Mouse (Mus musculus) liver, postnatal 0 days (tissue): Measurements from ENCODE around the gene Serp1. TPM values are rescaled to one million over a fixed set of nuclear protein-coding genes. Genes with fewer than 3 reads are reported as not detected.
"Not testable (repeated sequence)": the region's sequence is repeated elsewhere in the genome, so short reads cannot be mapped to it uniquely, and the experiment has no call there.

ENCODE experiments used
- ATAC-seq: fragments of 200-750 bp; cut with Nextera tagmentation; 2 replicates; pipeline ENCODE4 v1.8.0; 2017; ENCODE audit warnings: mild to moderate bottlenecking, moderate library complexity
- DNase-seq: peaks from one replicate; pipeline ENCODE4 v3.0.0-alpha.2; 2016
- H3K27ac ChIP-seq: fragments of 300-500 bp; sonication (generic); 2 replicates; pipeline ENCODE4 v1.5.1; 2014; ENCODE audit warnings: antibody characterized with exemption, moderate library complexity, mild to moderate bottlenecking, low read depth
- H3K27me3 ChIP-seq: fragments of 300-500 bp; sonication (generic); 2 replicates; pipeline ENCODE4 v1.6.1; 2014; ENCODE audit warnings: low read length, control low read depth, mixed read lengths; ENCODE audit not compliant: insufficient read depth
- H3K36me3 ChIP-seq: fragments of 300-500 bp; sonication (generic); replicated peaks from 2 replicates; pipeline ENCODE4 v1.6.1; 2014; ENCODE audit warnings: mild to moderate bottlenecking, control low read depth, low read length, moderate library complexity, mixed read lengths; ENCODE audit not compliant: insufficient read depth
- H3K4me1 ChIP-seq: fragments of 300-500 bp; sonication (generic); 2 replicates; pipeline ENCODE4 v1.6.1; 2014; ENCODE audit warnings: antibody characterized with exemption, mild to moderate bottlenecking, control low read depth; ENCODE audit not compliant: insufficient read depth
- H3K4me2 ChIP-seq: fragments of 300-500 bp; sonication (generic); 2 replicates; pipeline ENCODE4 v1.6.1; 2014; ENCODE audit warnings: low read depth, mild to moderate bottlenecking, low read length, moderate library complexity, mixed read lengths
- H3K4me3 ChIP-seq: fragments of 300-500 bp; sonication (generic); 2 replicates; pipeline ENCODE4 v1.5.1; 2014; ENCODE audit warnings: low read depth, low read length
- H3K9ac ChIP-seq: fragments of 300-500 bp; sonication (generic); replicated peaks from 2 replicates; pipeline ENCODE4 v1.6.1; 2014; ENCODE audit warnings: mild to moderate bottlenecking, moderate library complexity
- H3K9me3 ChIP-seq: fragments of 300-500 bp; sonication (generic); 2 replicates; pipeline ENCODE4 v1.6.1; 2016; ENCODE audit warnings: mild to moderate bottlenecking, control low read depth, low read length, mixed read lengths
- CTCF ChIP-seq: sonication (generic); IDR thresholded peaks from 2 replicates; pipeline ENCODE4 v1.5.1; 2016; ENCODE audit warnings: antibody characterized with exemption, low read depth
- EP300 ChIP-seq: IDR thresholded peaks from 2 replicates; pipeline ENCODE4 v1.6.1; 2016; ENCODE audit warnings: antibody characterized with exemption, low read depth, mild to moderate bottlenecking
- WGBS: fragments of 180-500 bp; shearing (Covaris S2); extraction: QIAGEN DNeasy Blood & Tissue Kit; methylation state at CpG from one replicate; pipeline ENCODE4 v1.1.7; 2014; ENCODE audit not compliant: insufficient replicate concordance; 5-methylcytosine and 5-hydroxymethylcytosine counted together
- polyA plus RNA-seq: library from polyadenylated mRNA; unstranded; fragments of >200 nt; fragmentation: Nextera tagmentation; extraction: Ambion mirVana; gene quantifications from 2 replicates; pipeline ENCODE4 v1.2.1, GENCODE M21; 2015

Gene Serp1
- polyA plus RNA-seq, 1 experiment from 2014 or later = 115 TPM

DNA sequence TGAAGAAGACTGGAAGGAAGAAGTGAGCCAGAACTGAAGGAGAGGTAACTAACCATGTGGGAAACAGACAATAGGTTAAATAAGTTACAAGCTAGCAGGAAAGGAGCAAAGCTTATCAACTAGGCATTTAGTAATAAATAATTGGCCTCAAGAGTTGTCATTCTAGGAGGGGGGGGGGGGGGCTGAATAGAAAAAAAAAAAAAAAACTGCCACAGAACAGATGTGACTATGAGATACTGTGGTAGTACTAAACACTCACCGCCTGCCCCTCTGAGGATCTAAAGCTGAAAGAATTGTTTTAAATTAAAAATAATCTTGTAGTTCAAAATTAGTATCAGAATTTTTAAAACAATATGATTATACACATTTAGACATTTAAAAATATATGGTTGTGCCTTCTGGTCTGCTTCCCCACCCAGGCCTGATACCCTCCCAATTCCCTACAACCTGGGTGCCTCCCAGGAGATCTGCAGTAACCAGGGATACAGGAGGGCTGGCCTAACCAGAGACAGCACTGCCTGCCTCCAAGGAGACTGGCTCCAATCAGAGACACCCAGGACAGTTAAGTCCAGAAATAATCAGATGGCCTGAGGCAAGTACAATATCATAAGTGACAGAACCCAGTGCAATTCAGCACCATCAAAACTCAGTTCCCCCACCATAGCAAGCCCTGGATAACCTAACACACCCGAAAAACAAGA, 46.8 kb downstream of the Serp1 start:
- no peak overlapping the region for H3K4me2 ChIP-seq
- no peaks in the 10 kb centered on the region for H3K27me3 ChIP-seq
- no peaks in the 10 kb centered on the region for H3K36me3 ChIP-seq
- no peak overlapping the region for H3K27ac ChIP-seq
- no peaks in the 10 kb centered on the region for H3K9me3 ChIP-seq
- TF ChIP-seq EP300 = no peak
- TF ChIP-seq CTCF = no peak
- no peak overlapping the region for H3K4me3 ChIP-seq
- H3K9ac ChIP-seq = no peak overlapping the region
- peak; percentile 60; the same call in 1 of the 2 replicates for ATAC-seq
- no peak for DNase-seq
- WGBS = 72% methylated on average over 2 of the region's 2 CpGs
- H3K4me1 ChIP-seq = no peaks in the 10 kb centered on the region

DNA sequence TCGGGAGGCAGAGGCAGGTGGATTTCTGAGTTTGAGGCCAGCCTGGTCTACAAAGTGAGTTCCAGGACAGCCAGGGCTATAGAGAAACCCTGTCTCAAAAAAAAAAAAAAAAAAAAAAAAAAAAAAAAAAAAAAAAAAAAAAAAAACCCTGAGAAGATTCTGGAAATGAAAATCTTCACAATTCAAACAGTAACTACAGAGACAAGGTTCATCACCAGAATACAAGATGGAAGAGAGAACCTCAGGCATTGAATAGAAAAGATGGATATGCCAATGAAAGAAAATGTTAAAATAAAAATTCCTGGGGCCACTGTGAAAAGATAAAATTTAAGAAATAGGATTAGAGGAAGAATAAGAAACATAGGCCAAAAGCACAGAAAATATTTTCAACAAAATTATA, 50.4 kb downstream of the Serp1 start:
- not testable (repeated sequence) for H3K4me2 ChIP-seq, ATAC-seq
- WGBS = 100% methylated on average over 1 of the region's 1 CpGs

More for the DNA sequence above, 50.4 kb downstream of the Serp1 start:
- H3K4me1 ChIP-seq, H3K4me3 ChIP-seq, H3K27ac ChIP-seq, DNase-seq, H3K9ac ChIP-seq, H3K27me3 ChIP-seq, H3K36me3 ChIP-seq, H3K9me3 ChIP-seq: not testable (repeated sequence)

Other genes with a start within 250 kb of the Serp1 start
- gene Tsc22d2, start 111.2 kb downstream of the Serp1 start, polyA plus RNA-seq = 5.5 and 6.1 TPM in 2 replicates
- gene Eif2a, start 71 bp downstream of the Serp1 start, polyA plus RNA-seq = 20.1 and 20.6 TPM in 2 replicates
- gene Selenot, start 50.7 kb upstream of the Serp1 start, polyA plus RNA-seq = 13.5 TPM in 2 replicates
- not detected in 2 replicates for gene Erich6, start 111.3 kb upstream of the Serp1 start, polyA plus RNA-seq
- gene Siah2, start 166.5 kb upstream of the Serp1 start, polyA plus RNA-seq = 7.1 and 8.6 TPM in 2 replicates